Comparison of ENCODE assay signal across 18 mouse cellular contexts in genomic region chr5:118199670-118200069, GRCm38 (mm10). TPM values are rescaled to one million over a fixed set of nuclear protein-coding genes. Genes with fewer than 3 reads are reported as not detected.
A peak's percentile ranks its signal among the peaks of the same experiment; 100 is the strongest.
DNase-seq lines count a peak whose midpoint lies in the region; ATAC-seq and TF ChIP-seq lines count a peak whose summit lies in the region.
"Had no signal": no experiment of that assay in that cellular context is flagged by ENCODE, and none has a peak within 500 bp of the region (broad histone marks: within the 10 kb centered on the region; RNA-seq: fewer than 3 reads in every experiment).

No protein-coding gene starts in this region.

- ATAC-seq in forebrain, embryonic 16.5 days, result 0 out of 2 replicates have a peak, but pooled peaks have one; percentile 18
- no peak for ATAC-seq in forebrain, embryonic 11.5 days (replicated peaks; ENCODE audit: low FRiP score)
- ATAC-seq: forebrain, embryonic 15.5 days had no signal

- H3K27me3 ChIP-seq in forebrain, embryonic 16.5 days (replicated peaks; ENCODE audit: control insufficient read depth, insufficient read depth, low read length), result no peaks in the 10 kb centered on the region
- no peaks in the 10 kb centered on the region for H3K27me3 ChIP-seq in forebrain, embryonic 11.5 days (ENCODE audit: control insufficient read depth, insufficient read depth, low read length)
- peaks cover 18% of the 10 kb centered on the region; the same call in 1 of the 2 replicates for H3K27me3 ChIP-seq in heart, embryonic 10.5 days (ENCODE audit: insufficient read depth, poor library complexity, severe bottlenecking)
- H3K27me3 ChIP-seq: embryonic facial prominence, embryonic 12.5 days; forebrain, embryonic 15.5 days had no signal

- no peak for DNase-seq in forebrain, embryonic 11.5 days (ENCODE audit: low spot score)
- peak; percentile 92 for DNase-seq in heart, adult 11 months
- no peak for DNase-seq in heart, embryonic 10.5 days (ENCODE audit: low spot score)
- DNase-seq in brain, embryonic 14.5 days (ENCODE audit: low read depth), result peak; percentile 40
- no peak for DNase-seq in lung, postnatal 25 days (ENCODE audit: low spot score)
- DNase-seq: adrenal gland, adult 2 months; adrenal gland, postnatal 10 days; adrenal gland, postnatal 25 days; cerebellum, adult 11-12 months; cerebellum, adult 2 months; cerebellum, adult 9-10 months; cerebellum, postnatal 10 days; cerebellum, postnatal 25 days had no signal

- no peak for TF ChIP-seq CTCF in brain, embryonic 14.5 days (IDR thresholded peaks at IDR 0.05; ENCODE audit: borderline replicate concordance, extremely low read depth, insufficient read depth, insufficient read length)

- H3K27ac ChIP-seq in forebrain, embryonic 16.5 days (ENCODE audit: low read length), result no peak overlapping the region
- H3K27ac ChIP-seq in forebrain, embryonic 11.5 days (ENCODE audit: low read depth, low read length), result no peak overlapping the region
- no peak overlapping the region for H3K27ac ChIP-seq in heart, embryonic 10.5 days
- H3K27ac ChIP-seq: embryonic facial prominence, embryonic 10.5 days; embryonic facial prominence, embryonic 12.5 days had no signal

- peaks cover 4% of the 10 kb centered on the region; the same call in 1 of the 2 replicates for H3K36me3 ChIP-seq in forebrain, embryonic 16.5 days (ENCODE audit: control insufficient read depth, insufficient read depth)
- H3K36me3 ChIP-seq in forebrain, embryonic 11.5 days (ENCODE audit: control insufficient read depth, insufficient read depth, low read length), result no peaks in the 10 kb centered on the region
- H3K36me3 ChIP-seq in heart, embryonic 10.5 days, result no peaks in the 10 kb centered on the region
- H3K36me3 ChIP-seq: embryonic facial prominence, embryonic 12.5 days had no signal

- no peaks in the 10 kb centered on the region for H3K9me3 ChIP-seq in forebrain, embryonic 16.5 days (ENCODE audit: control insufficient read depth, low read length)
- no peaks in the 10 kb centered on the region for H3K9me3 ChIP-seq in forebrain, embryonic 11.5 days (ENCODE audit: control insufficient read depth, low read length)
- no peaks in the 10 kb centered on the region for H3K9me3 ChIP-seq in heart, embryonic 10.5 days
- H3K9me3 ChIP-seq: embryonic facial prominence, embryonic 10.5 days; embryonic facial prominence, embryonic 12.5 days; forebrain, embryonic 15.5 days had no signal

- 68% methylated on average over 5 of the region's 5 CpGs for WGBS in forebrain, embryonic 16.5 days
- 72% methylated on average over 5 of the region's 5 CpGs for WGBS in forebrain, embryonic 11.5 days
- 65% methylated on average over 5 of the region's 5 CpGs for WGBS in heart, embryonic 10.5 days

- H3K4me2 ChIP-seq in forebrain, embryonic 16.5 days (ENCODE audit: low read length), result no peak overlapping the region
- no peak overlapping the region for H3K4me2 ChIP-seq in forebrain, embryonic 11.5 days (ENCODE audit: low read depth, low read length, severe bottlenecking)
- H3K4me2 ChIP-seq: embryonic facial prominence, embryonic 12.5 days; forebrain, embryonic 15.5 days had no signal

- H3K9ac ChIP-seq in forebrain, embryonic 16.5 days (replicated peaks; ENCODE audit: low read depth, low read length), result no peak overlapping the region
- no peak overlapping the region for H3K9ac ChIP-seq in forebrain, embryonic 11.5 days (ENCODE audit: low read length)
- H3K9ac ChIP-seq: embryonic facial prominence, embryonic 12.5 days; forebrain, embryonic 15.5 days had no signal

- peaks cover 10% of the 10 kb centered on the region for H3K4me1 ChIP-seq in forebrain, embryonic 16.5 days (replicated peaks; ENCODE audit: control insufficient read depth, insufficient read depth, low read length)
- no peaks in the 10 kb centered on the region for H3K4me1 ChIP-seq in forebrain, embryonic 11.5 days (replicated peaks; ENCODE audit: control insufficient read depth, insufficient read depth, low read length)
- peaks cover 7% of the 10 kb centered on the region; the same call in 1 of the 2 replicates for H3K4me1 ChIP-seq in heart, embryonic 10.5 days
- H3K4me1 ChIP-seq: embryonic facial prominence, embryonic 12.5 days had no signal

- TF ChIP-seq POLR2A in brain, embryonic 14.5 days (IDR thresholded peaks at IDR 0.05; ENCODE audit: borderline replicate concordance, extremely low read depth, insufficient read depth, insufficient read length, poor library complexity, severe bottlenecking), result no peak

- no peak overlapping the region for H3K4me3 ChIP-seq in forebrain, embryonic 16.5 days (replicated peaks; ENCODE audit: low read length)
- no peak overlapping the region for H3K4me3 ChIP-seq in forebrain, embryonic 11.5 days (ENCODE audit: low read depth, low read length)
- H3K4me3 ChIP-seq in heart, embryonic 10.5 days, result no peak overlapping the region
- H3K4me3 ChIP-seq: embryonic facial prominence, embryonic 10.5 days; embryonic facial prominence, embryonic 12.5 days; forebrain, embryonic 15.5 days had no signal

RNA-seq across cellular contexts. Expression of gene Hrk, which starts 35.2 kb away (rescaled TPM):
- 2.3 and 3.3 TPM in 2 replicates for polyA plus RNA-seq in forebrain, embryonic 16.5 days (2015; fragmentation: Nextera tagmentation; extraction: Ambion mirVana)
- polyA plus RNA-seq in forebrain, embryonic 11.5 days (2014; fragmentation: Nextera tagmentation; extraction: Ambion mirVana), result 0.09 and 0.20 TPM in 2 replicates
- polyA plus RNA-seq in heart, embryonic 10.5 days (2016; fragmentation: Nextera tagmentation; extraction: Ambion mirVana), result not detected in 2 replicates
- 3.2 and 5.8 TPM in 2 replicates for polyA plus RNA-seq in brain, embryonic 14.5 days (2012; rRNA removed)
- polyA plus RNA-seq: adrenal gland, adult 2 months; C2C12 had no signal

RNA-seq across cellular contexts. Expression of gene Fbxw8, which starts 44.4 kb away (rescaled TPM):
- polyA plus RNA-seq in forebrain, embryonic 16.5 days (2015; fragmentation: Nextera tagmentation; extraction: Ambion mirVana), result 21.5 and 24.7 TPM in 2 replicates
- polyA plus RNA-seq in forebrain, embryonic 11.5 days (2014; fragmentation: Nextera tagmentation; extraction: Ambion mirVana), result 27.6 and 28.5 TPM in 2 replicates
- polyA plus RNA-seq in heart, embryonic 10.5 days (2016; fragmentation: Nextera tagmentation; extraction: Ambion mirVana), result 29.4 and 31.2 TPM in 2 replicates
- 54.0 and 55.1 TPM in 2 replicates for polyA plus RNA-seq in brain, embryonic 14.5 days (2012; rRNA removed)

RNA-seq across cellular contexts. Expression of gene Rnft2, which starts 45.2 kb away (rescaled TPM):
- polyA plus RNA-seq in forebrain, embryonic 16.5 days (2015; fragmentation: Nextera tagmentation; extraction: Ambion mirVana), result 9.4 and 11.1 TPM in 2 replicates
- 6.2 and 7.8 TPM in 2 replicates for polyA plus RNA-seq in forebrain, embryonic 11.5 days (2014; fragmentation: Nextera tagmentation; extraction: Ambion mirVana)
- polyA plus RNA-seq in heart, embryonic 10.5 days (2016; fragmentation: Nextera tagmentation; extraction: Ambion mirVana), result 2.3 and 3.7 TPM in 2 replicates
- 79.6 and 97.9 TPM in 2 replicates for polyA plus RNA-seq in brain, embryonic 14.5 days (2012; rRNA removed)

RNA-seq across cellular contexts. Expression of gene 2410131K14Rik, which starts 45.4 kb away (rescaled TPM):
- polyA plus RNA-seq in forebrain, embryonic 16.5 days (2015; fragmentation: Nextera tagmentation; extraction: Ambion mirVana), result 17.8 and 18.6 TPM in 2 replicates
- polyA plus RNA-seq in forebrain, embryonic 11.5 days (2014; fragmentation: Nextera tagmentation; extraction: Ambion mirVana), result 11.8 and 13.0 TPM in 2 replicates
- polyA plus RNA-seq in heart, embryonic 10.5 days (2016; fragmentation: Nextera tagmentation; extraction: Ambion mirVana), result 7.5 and 9.3 TPM in 2 replicates
- 20.2 and 22.7 TPM in 2 replicates for polyA plus RNA-seq in brain, embryonic 14.5 days (2012; rRNA removed)

Comparison
In these comparisons a context has a peak if more than half of its experiments do, and no peak if none do; other contexts are left out.
1. DNase-seq: peak in heart, adult 11 months (single experiment) and brain, embryonic 14.5 days (single experiment); none in forebrain, embryonic 11.5 days (single experiment), heart, embryonic 10.5 days (single experiment) and lung, postnatal 25 days (single experiment).